Mouse (Mus musculus): ENCODE measurements around the gene Wwox. TPM values are rescaled to one million over a fixed set of nuclear protein-coding genes. Genes with fewer than 3 reads are reported as not detected.
A peak's percentile ranks its signal among the peaks of the same experiment; 100 is the strongest.
"Not testable (repeated sequence)": the region's sequence is repeated elsewhere in the genome, so short reads cannot be mapped to it uniquely, and the experiment has no call there.

Gene Wwox
- polyA plus RNA-seq, 1 experiment, result 4.7 TPM

- Histone ChIP-seq H3K27me3 (replicated peaks) (no peaks in the 10 kb centered on the region), H3K4me3 (replicated peaks) (peak overlapping the region; percentile 51), H3K9me3 (peaks cover 28% of the 10 kb centered on the region), H3K4me1 (peaks cover 33% of the 10 kb centered on the region), H3K36me3 (replicated peaks; ENCODE audit: low read length) (no peaks in the 10 kb centered on the region)
- TF ChIP-seq FLI1 (IDR thresholded peaks at IDR 0.05; ENCODE audit: low read length) (no peak), GATA1 (IDR thresholded peaks at IDR 0.05; ENCODE audit: borderline replicate concordance, low read length) (no peak)
These were observed 375.6 kb downstream of the Wwox start for GRCm38 (mm10) chr8:114814769-114815736.

- H3K4me3 ChIP-seq (replicated peaks), result no peak overlapping the region
- no peaks in the 10 kb centered on the region for H3K27me3 ChIP-seq (replicated peaks)
- TF ChIP-seq GATA1 (IDR thresholded peaks at IDR 0.05; ENCODE audit: borderline replicate concordance, low read length) (no peak), FLI1 (IDR thresholded peaks at IDR 0.05; ENCODE audit: low read length) (no peak)
- no peaks in the 10 kb centered on the region for H3K36me3 ChIP-seq (replicated peaks; ENCODE audit: low read length)
- peaks cover 24% of the 10 kb centered on the region for H3K9me3 ChIP-seq
- peaks cover 28% of the 10 kb centered on the region for H3K4me1 ChIP-seq
These were observed 376.9 kb downstream of the Wwox start for GRCm38 (mm10) chr8:114816343-114816742.

- Histone ChIP-seq H3K4me1 (peaks cover 28% of the 10 kb centered on the region), H3K36me3 (replicated peaks; ENCODE audit: low read length) (no peaks in the 10 kb centered on the region), H3K9me3 (peaks cover 24% of the 10 kb centered on the region), H3K4me3 (replicated peaks) (no peak overlapping the region), H3K27me3 (replicated peaks) (no peaks in the 10 kb centered on the region)
- no peak for TF ChIP-seq GATA1 (IDR thresholded peaks at IDR 0.05; ENCODE audit: borderline replicate concordance, low read length)
- no peak for TF ChIP-seq FLI1 (IDR thresholded peaks at IDR 0.05; ENCODE audit: low read length)
These were observed 377.5 kb downstream of the Wwox start for GRCm38 (mm10) chr8:114816949-114817348.

- Histone ChIP-seq H3K9me3 (peaks cover 43% of the 10 kb centered on the region), H3K4me3 (replicated peaks) (no peak overlapping the region), H3K27me3 (replicated peaks) (no peaks in the 10 kb centered on the region), H3K4me1 (peaks cover 4% of the 10 kb centered on the region), H3K36me3 (replicated peaks; ENCODE audit: low read length) (no peaks in the 10 kb centered on the region)
- no peak for TF ChIP-seq FLI1 (IDR thresholded peaks at IDR 0.05; ENCODE audit: low read length)
- no peak for TF ChIP-seq GATA1 (IDR thresholded peaks at IDR 0.05; ENCODE audit: borderline replicate concordance, low read length)
These were observed 382.1 kb downstream of the Wwox start for GRCm38 (mm10) chr8:114821543-114821942.

- Histone ChIP-seq H3K4me3 (replicated peaks) (no peak overlapping the region), H3K36me3 (replicated peaks; ENCODE audit: low read length) (no peaks in the 10 kb centered on the region), H3K4me1 (peaks cover 5% of the 10 kb centered on the region), H3K9me3 (peaks cover 31% of the 10 kb centered on the region), H3K27me3 (replicated peaks) (no peaks in the 10 kb centered on the region)
- TF ChIP-seq FLI1 (IDR thresholded peaks at IDR 0.05; ENCODE audit: low read length) (no peak), GATA1 (IDR thresholded peaks at IDR 0.05; ENCODE audit: borderline replicate concordance, low read length) (no peak)
These were observed 386.0 kb downstream of the Wwox start for GRCm38 (mm10) chr8:114825460-114825859.

GRCm38 (mm10) chr8:114826991-114827390, 387.5 kb downstream of the Wwox start:
- no peaks in the 10 kb centered on the region for H3K36me3 ChIP-seq (replicated peaks; ENCODE audit: low read length)
- peaks cover 19% of the 10 kb centered on the region for H3K9me3 ChIP-seq
- H3K27me3 ChIP-seq (replicated peaks), result no peaks in the 10 kb centered on the region
- no peak for TF ChIP-seq GATA1 (IDR thresholded peaks at IDR 0.05; ENCODE audit: borderline replicate concordance, low read length)
- no peak for TF ChIP-seq FLI1 (IDR thresholded peaks at IDR 0.05; ENCODE audit: low read length)
- H3K4me3 ChIP-seq (replicated peaks), result no peak overlapping the region
- peaks cover 10% of the 10 kb centered on the region for H3K4me1 ChIP-seq

- not testable (repeated sequence) for H3K36me3 ChIP-seq (replicated peaks; ENCODE audit: low read length); H3K4me3 ChIP-seq (replicated peaks); H3K27me3 ChIP-seq (replicated peaks)
- Histone ChIP-seq H3K4me1 (peaks cover 18% of the 10 kb centered on the region), H3K9me3 (peaks cover 18% of the 10 kb centered on the region)
These were observed 388.4 kb downstream of the Wwox start for GRCm38 (mm10) chr8:114827810-114828209.

- Histone ChIP-seq H3K27me3 (replicated peaks) (no peaks in the 10 kb centered on the region), H3K4me1 (peaks cover 27% of the 10 kb centered on the region), H3K9me3 (peaks cover 35% of the 10 kb centered on the region), H3K36me3 (replicated peaks; ENCODE audit: low read length) (no peaks in the 10 kb centered on the region), H3K4me3 (replicated peaks) (no peak overlapping the region)
- TF ChIP-seq GATA1 (IDR thresholded peaks at IDR 0.05; ENCODE audit: borderline replicate concordance, low read length) (no peak), FLI1 (IDR thresholded peaks at IDR 0.05; ENCODE audit: low read length) (no peak)
These were observed 392.1 kb downstream of the Wwox start for GRCm38 (mm10) chr8:114831595-114831994.

GRCm38 (mm10) chr8:114832251-114832774, 392.9 kb downstream of the Wwox start:
- peaks cover 22% of the 10 kb centered on the region for H3K4me1 ChIP-seq
- H3K36me3 ChIP-seq (replicated peaks; ENCODE audit: low read length), result no peaks in the 10 kb centered on the region
- TF ChIP-seq GATA1 (IDR thresholded peaks at IDR 0.05; ENCODE audit: borderline replicate concordance, low read length), result no peak
- no peak for TF ChIP-seq FLI1 (IDR thresholded peaks at IDR 0.05; ENCODE audit: low read length)
- H3K4me3 ChIP-seq (replicated peaks), result no peak overlapping the region
- H3K27me3 ChIP-seq (replicated peaks), result no peaks in the 10 kb centered on the region
- peaks cover 41% of the 10 kb centered on the region for H3K9me3 ChIP-seq

GRCm38 (mm10) chr8:114834730-114835129, 395.3 kb downstream of the Wwox start:
- Histone ChIP-seq H3K4me1 (peaks cover 22% of the 10 kb centered on the region), H3K36me3 (replicated peaks; ENCODE audit: low read length) (no peaks in the 10 kb centered on the region), H3K27me3 (replicated peaks) (no peaks in the 10 kb centered on the region), H3K4me3 (replicated peaks) (no peak overlapping the region), H3K9me3 (peaks cover 42% of the 10 kb centered on the region)
- TF ChIP-seq FLI1 (IDR thresholded peaks at IDR 0.05; ENCODE audit: low read length) (no peak), GATA1 (IDR thresholded peaks at IDR 0.05; ENCODE audit: borderline replicate concordance, low read length) (no peak)

Measured in megakaryocyte, embryonic 14.5 days (primary cell).